Mouse (Mus musculus): Measurements from ENCODE around the gene Tmem104.

DNA sequence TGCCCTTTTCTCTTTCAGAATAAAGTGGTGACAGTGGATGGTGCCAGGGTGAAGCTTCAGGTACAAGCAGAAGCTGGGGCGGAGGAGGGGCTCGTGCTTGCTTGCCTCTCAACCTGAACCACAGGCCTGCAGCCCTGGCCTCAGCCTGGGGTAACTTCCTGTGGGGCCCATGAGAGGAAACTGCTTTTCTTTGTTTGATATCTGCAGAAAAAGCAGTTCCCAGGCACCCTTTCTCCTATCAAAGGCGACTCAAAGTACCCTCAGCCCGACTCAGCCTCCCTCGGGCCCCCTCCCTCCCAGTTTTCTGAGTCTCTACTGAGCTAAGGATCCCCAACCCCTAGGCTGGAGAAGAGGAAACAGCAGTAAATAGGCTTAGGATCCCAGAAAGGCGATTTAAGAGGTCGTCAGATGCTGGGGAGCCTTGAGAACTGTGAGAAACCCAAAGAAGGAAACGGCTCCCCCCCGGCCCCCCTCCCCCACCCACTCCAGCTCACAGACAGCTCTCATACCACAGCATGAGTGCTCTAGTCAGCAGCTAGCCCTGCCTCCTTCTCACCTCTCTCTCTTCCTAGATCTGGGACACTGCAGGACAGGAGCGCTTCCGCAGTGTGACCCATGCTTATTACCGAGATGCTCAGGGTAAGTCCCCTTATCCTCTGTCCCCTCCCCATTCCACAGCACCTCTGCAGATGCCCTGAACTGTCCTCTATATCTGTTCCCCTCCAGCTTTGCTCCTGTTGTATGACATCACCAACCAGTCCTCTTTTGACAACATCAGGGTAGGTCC, 29.2 kb upstream of the Tmem104 start:
- TF ChIP-seq POLR2A (IDR thresholded peaks at IDR 0.05; ENCODE audit: control insufficient read depth, extremely low read depth, insufficient read depth, low read length, poor library complexity) (0 out of 2 replicates have a peak, but pooled peaks have one; percentile 5), CTCF (IDR thresholded peaks at IDR 0.05; ENCODE audit: borderline replicate concordance, control insufficient read depth, extremely low read depth, insufficient read depth, low read length, poor library complexity) (no peak)

Measured in thymus, adult 2 months (tissue).